Mouse (Mus musculus): ENCODE data around the gene Scfd2.

Scfd2 gene

DNA sequence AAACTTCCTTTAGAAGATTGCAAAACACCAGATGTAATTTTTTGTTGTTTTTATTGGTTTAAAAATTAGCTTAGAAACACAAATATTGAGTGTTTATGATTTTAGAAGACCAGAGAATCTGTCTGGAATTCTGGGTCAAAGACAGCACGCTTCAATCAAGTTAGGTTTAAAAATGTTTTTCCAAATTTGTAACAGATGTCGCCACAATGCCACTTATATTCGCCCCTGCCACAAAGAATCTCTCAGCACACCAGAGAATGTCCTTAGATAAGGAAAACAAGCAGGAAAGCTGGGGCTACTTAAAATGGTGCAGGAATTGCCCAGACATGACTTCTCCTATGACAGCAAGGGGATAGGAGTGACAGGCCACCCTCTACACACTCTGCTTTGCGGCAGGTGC, 245.3 kb downstream of the Scfd2 start:
- in situ Hi-C loops (cut with MboI; ENCODE audit: low sequenced_read_pairs), result loop anchor here (10.0 to 25.0 kb wide), 2 partner anchors 299 to 422 kb away; no protein-coding TSS in a partner anchor

DNA sequence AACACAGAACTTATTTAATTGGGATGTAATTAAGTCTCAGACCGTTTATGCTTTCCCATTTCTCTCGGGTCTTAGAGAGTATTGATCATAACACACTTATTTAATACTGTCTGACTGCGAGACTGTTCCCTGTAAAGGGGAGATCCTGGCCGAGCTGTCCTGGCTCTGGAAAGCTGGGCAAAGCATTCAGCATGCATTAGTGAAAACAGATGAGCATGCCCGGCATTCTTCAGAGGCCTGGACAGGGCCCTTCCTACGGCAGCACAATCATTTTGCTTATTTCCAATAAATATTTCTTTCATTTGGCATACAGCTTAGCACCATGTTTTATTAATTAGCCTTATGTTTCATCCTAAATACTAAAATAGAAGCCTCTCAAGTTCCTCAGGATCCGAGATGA, 245.8 kb downstream of the Scfd2 start:
- in situ Hi-C loops (cut with MboI; ENCODE audit: low sequenced_read_pairs), result loop anchor here (10.0 to 25.0 kb wide), 2 partner anchors 298 to 421 kb away; no protein-coding TSS in a partner anchor

DNA sequence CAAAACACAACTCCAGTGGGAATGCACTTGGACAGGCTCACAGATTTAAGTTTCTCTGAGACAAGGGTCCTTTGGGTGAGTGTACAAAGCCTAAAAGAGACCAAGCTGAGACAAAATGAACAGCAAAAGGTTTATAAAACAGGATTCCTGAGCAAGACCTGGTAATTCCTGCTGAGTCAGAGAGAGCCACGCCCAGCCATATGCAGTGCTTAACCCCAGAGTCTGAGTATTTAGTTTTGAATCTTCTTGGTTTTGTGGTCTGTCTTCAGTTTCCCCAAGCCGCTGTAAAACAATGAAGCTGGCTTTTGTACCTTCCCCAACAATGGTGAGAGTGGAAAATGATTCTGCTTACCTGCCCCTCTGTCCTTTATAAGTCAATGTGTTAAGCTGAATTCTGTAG, 246.3 kb downstream of the Scfd2 start:
- in situ Hi-C loops (cut with MboI; ENCODE audit: low sequenced_read_pairs), result loop anchor here (10.0 to 25.0 kb wide), 2 partner anchors 298 to 420 kb away; no protein-coding TSS in a partner anchor

DNA sequence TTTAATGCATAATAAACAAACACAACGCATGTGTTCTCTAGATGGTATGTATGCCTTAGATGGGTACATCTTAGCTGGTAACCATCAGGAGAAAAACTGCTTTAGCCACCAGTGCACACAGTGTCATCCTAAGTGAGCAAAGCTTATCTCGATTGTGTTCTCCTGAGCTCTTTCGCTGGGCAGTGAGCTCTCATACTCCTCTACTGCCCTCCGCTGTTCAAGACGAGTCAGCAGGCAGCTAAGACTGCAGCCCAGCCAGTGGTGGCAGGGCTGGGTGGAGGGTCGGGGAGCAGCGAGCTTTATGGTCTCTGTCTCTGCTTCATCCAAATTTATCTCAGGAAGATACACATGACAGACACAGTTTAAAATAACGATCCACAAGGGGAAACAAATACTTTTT, 248.0 kb downstream of the Scfd2 start:
- in situ Hi-C loops (cut with MboI; ENCODE audit: low sequenced_read_pairs), result loop anchor here (10.0 to 25.0 kb wide), 2 partner anchors 296 to 419 kb away; no protein-coding TSS in a partner anchor

DNA sequence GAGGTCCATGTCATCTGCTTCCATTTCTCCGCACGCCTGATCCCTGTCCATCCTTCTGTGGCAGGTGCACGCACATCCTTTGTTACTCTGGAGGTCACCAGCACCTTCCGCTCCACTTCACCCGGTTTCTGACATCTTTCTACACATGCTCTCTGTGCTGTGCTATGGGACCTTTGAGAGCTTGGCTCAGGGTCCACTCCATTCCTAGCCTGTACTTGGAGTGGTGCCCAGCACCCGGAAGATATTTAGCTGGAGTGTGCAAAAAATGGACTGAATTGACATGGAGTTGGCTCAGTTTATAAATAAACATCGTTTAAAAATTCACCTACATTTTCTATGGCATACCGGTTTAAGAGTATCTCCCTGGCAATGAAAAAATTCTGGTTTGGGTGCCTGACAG, 250.1 kb downstream of the Scfd2 start:
- in situ Hi-C loops (cut with MboI; ENCODE audit: low sequenced_read_pairs), result loop anchor here (10.0 to 25.0 kb wide), 2 partner anchors 294 to 417 kb away; no protein-coding TSS in a partner anchor

DNA sequence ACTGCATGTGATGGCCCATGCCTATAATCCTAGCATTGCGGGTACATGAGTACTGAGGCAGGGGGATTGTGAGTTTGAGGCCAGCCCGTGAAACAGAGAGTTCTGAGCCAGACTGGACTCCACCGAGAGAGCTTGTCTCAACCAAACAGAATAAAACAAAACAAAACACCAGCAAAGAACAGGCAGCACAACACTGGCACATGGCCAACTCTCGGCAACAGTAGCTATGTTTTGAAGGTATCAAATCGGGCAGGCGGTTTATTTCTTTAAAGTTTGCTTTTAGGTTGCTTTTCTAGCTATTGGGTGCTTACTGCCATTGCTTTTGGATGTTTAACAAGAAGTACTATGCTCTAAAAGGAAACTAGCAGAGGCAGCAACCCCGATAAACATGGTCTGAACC, 251.9 kb downstream of the Scfd2 start:
- in situ Hi-C loops (cut with MboI; ENCODE audit: low sequenced_read_pairs), result loop anchor here (10.0 to 25.0 kb wide), 2 partner anchors 292 to 415 kb away; no protein-coding TSS in a partner anchor

DNA sequence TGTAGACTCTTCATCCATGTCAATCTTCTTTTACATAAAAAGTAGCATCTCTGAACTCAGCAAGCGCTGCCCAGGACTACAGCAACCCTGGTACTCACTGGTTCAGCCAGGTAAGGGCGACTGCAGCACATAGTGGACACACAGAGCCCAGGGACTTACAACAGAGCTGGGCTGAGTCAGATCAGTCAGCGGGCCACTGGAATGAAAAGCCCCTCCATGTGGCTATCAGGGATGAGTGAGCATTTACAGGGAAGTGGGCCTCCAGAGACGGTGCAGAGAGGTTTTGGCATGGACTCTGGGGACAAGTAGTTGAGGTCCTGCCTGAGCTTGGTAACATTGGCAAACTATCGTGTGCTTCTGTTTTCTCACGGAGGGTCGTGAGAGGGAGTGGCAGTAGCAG, 253.1 kb downstream of the Scfd2 start:
- in situ Hi-C loops (cut with MboI; ENCODE audit: low sequenced_read_pairs), result loop anchor here (25.0 kb wide), 1 partner anchor 291 kb away; no protein-coding TSS in a partner anchor

DNA sequence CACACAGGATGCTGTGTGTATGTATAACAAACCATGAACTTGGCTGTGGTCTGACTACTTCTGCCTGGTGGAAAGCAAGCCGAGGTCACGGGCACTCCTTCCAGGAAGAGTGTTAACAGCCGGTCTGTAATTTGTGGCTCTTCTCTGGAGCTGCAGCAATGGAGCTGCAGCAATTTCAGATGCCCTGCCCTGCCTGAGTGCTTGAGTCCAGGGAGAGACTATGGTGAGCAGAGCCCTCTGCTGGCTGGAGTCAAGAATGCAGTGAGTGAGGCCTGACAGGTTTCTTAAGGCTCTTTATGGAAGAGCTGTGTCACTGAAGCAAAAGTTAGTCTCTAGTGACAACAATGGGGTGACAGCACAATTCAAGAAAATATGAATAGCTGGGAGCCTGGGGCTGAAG, 253.8 kb downstream of the Scfd2 start:
- in situ Hi-C loops (cut with MboI; ENCODE audit: low sequenced_read_pairs), result loop anchor here (25.0 kb wide), 1 partner anchor 290 kb away; no protein-coding TSS in a partner anchor

DNA sequence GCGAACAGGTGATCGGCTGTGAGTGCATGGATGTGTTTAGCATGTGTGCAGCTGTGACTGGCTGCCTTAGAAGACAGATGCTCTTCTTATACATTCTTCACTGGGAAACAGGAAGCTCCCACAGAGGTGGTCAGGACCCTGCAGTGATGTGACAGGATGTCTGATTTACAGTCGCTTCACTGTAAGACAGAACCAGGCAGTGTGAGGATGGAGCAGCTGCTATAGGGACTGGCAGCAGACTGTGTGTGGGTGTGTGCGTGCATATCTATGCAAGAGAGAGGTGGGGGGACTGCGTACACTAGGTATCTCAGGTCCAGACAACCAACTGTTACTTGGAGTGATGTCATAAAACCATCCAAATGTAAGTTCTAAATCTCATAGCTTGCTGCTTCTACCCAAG, 254.3 kb downstream of the Scfd2 start:
- in situ Hi-C loops (cut with MboI; ENCODE audit: low sequenced_read_pairs), result loop anchor here (25.0 kb wide), 1 partner anchor 290 kb away; no protein-coding TSS in a partner anchor

DNA sequence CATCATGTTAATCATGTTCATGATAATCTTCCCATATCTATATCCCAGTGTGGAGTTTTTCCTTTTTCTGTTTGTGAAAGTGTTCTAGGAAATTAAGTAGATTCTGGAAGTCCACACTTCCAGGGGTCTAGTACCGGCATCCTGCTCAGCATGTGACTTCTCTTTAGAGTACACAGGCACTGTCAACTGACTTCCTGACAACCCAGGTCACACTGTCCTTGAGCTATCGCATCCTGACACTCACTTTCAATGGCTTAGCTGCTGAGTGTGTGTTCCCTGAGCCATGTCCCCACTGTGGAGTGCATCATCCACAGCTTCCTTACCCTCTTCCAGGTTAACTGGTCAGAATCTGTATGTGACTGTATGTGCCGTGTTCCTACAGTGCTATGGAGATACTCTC, 258.2 kb downstream of the Scfd2 start:
- in situ Hi-C loops (cut with MboI; ENCODE audit: low sequenced_read_pairs), result no loop called here

DNA sequence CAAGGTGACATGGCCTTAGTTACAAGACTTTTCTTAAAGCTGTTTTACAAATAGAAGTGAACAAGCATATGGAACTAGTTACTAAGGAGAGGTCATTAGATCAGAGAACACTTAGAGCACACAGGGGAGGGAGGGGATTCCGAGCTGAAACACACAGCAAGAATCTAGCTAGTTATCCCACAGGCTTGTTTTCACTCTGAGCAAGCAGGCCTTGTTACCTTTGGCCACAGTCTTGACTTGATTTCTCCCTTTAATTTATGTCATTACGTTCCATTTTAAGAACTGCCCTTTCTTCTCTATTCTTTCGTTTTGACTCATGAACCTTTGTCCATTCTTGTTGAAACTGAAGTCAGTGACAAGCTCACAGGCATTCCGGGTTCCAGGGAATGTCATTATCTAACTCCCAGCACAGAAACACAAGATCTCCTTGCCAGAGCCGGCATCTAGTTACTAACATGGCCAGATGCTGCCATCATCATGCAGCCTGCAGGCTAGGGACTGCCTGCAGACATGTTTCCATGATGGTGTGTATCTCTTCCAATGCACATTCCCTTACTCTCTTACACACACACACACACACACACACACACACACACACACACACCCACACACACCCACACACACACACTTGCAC, 263.7 kb downstream of the Scfd2 start:
- in situ Hi-C loops (cut with MboI; ENCODE audit: low sequenced_read_pairs), result no loop called here

DNA sequence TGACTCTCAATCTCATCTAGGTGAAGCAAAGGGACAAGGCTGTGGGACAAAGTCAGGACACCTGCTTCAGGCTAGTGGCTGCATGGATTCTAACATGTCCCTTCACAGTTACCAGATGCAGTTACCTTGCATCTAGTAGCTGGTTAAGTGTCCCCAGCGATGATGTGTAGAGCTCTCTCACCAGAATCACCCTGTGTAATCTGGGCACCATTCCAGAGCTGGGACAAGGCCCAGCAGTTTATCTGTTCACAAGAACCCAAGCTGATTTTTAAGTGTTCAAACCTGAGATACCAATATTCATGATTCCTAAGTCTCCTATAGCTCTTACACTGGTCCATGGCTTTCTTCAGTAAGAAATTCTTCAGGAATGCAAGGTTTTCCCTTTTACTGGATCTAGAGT, 264.4 kb downstream of the Scfd2 start:
- in situ Hi-C loops (cut with MboI; ENCODE audit: low sequenced_read_pairs), result no loop called here

DNA sequence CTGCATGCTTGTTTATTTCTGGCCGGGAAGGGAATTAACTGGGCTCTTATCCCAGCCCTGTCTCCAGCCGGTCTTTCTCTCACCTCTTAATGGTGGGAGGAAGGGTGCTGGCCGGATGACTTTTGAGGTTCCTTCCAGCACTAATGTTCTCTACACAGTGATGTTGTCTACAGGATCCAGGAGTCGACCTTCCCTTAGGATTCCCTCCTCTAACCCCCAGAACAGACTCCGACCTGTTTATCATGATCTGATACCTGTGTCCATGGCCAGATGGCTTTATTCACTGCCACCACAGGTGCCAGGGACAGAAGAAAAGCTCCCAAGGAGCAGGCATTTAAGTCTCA, 265.1 kb downstream of the Scfd2 start:
- in situ Hi-C loops (cut with MboI; ENCODE audit: low sequenced_read_pairs), result no loop called here

DNA sequence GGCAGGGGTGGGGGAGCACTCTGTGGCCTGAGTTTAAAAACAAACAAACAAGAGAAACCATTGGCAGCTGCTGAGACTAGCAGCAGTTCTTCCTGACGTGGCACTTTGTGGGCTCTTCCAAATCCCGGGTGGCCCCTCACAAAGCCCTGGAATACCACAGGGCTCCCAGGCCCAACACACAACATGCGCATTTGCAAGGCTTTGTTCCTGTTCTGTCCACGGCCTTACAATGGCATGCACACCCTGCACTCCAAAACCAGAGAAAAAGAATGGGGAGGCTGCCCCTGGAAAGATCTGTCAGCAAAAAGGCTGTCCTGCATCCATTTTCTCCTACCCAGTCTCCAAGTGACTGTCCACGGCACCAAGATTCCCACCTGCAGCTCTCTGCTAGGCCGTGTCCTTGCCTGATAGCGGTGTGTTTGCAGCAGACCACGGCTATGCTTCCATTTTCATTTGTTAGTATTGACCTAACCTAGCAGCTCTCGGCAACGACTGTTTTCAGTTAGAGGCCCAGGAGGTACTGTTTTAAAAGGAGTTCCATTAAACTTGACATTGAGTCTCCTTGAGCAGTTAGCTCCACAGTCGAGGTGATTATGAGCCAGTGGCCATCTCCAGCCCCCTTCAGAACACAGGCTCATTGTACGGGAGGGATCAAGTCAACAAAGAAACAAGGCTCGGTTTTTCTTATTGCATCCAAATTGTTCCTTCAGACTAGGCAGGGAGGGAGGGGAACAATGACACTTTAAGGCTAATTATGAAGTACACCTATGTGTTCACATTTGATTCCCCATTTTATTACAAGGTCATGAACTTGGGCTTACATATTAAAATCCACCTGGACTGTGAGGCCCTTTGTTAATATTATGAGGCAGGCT, 265.7 kb downstream of the Scfd2 start:
- in situ Hi-C loops (cut with MboI; ENCODE audit: low sequenced_read_pairs), result no loop called here

DNA sequence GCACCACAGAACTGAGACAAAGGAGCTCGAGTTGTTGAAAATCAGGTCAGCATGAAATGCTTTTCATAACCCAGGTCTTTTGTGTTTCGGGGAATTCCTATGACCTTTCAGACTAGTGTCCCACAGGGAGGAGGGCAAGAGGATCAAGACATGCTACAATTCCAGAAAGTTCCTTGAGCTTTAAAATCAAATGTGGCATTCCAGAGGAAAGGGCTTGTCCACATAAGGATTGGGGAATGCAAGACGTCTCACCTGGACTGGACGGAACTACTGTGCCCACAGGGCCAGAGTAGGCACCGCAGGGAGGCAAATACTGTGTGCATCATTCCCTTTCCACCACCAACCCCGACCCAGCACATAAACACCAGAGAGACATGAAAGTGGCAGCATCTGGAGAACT, 266.4 kb downstream of the Scfd2 start:
- in situ Hi-C loops (cut with MboI; ENCODE audit: low sequenced_read_pairs), result no loop called here

DNA sequence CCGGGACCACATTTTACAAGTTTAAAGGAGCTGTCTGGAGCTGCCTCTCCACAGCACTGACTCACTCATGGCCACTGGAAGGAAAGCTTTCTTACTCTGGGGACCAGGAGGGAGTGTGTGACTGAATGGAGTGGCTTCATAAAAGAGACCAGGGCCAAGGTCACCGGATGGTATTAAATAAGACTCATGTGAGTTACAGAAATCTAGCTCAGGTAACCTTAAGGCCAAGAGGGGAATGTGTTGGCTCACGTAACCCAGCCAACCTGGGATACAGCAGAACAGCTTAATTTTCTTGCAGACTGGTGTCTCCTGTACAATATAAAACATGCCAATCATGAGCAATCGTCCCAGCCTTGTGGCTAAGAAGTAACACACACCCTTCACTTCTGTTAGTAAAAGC, 267.0 kb downstream of the Scfd2 start:
- in situ Hi-C loops (cut with MboI; ENCODE audit: low sequenced_read_pairs), result no loop called here

DNA sequence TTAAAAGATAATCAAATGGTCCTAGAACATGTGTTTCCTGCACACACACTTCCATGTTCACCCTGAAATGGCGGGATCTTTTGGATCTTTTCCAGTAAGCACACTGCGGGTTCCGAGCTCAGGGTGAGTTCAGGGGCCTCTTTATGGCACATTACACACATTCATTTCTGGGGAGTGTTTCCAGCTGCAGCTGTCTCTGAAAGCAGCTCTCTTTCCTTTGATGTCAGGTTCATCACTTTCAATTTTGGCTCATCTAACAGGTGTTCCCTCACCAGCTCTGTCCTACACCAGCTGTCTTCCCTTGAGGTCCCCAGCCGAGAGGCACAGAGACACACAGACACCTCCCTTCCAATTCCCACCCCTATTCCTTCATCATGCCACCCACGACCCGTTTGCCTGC, 270.5 kb downstream of the Scfd2 start:
- in situ Hi-C loops (cut with MboI; ENCODE audit: low sequenced_read_pairs), result no loop called here

DNA sequence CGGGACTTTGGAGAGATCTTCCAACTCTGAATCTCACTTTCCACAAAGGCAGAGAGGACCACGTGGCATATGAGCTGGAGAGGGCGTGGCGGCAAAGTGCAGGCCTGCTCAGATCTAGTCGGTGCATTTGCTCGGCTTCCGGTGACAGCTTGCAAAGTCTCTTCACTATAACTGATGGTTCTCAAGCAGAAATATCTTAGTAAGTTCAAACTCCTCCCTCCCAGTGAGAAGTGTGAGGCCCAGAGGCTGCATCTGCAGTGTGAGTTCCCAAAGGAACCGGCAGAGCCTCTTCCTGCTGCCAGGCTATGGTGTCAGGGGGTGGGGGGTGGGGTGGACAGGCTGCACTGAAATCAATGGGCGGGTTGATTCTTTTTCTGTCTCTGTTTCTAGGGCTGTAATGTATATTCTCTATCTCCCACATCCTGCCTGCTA, 271.2 kb downstream of the Scfd2 start:
- in situ Hi-C loops (cut with MboI; ENCODE audit: low sequenced_read_pairs), result no loop called here

DNA sequence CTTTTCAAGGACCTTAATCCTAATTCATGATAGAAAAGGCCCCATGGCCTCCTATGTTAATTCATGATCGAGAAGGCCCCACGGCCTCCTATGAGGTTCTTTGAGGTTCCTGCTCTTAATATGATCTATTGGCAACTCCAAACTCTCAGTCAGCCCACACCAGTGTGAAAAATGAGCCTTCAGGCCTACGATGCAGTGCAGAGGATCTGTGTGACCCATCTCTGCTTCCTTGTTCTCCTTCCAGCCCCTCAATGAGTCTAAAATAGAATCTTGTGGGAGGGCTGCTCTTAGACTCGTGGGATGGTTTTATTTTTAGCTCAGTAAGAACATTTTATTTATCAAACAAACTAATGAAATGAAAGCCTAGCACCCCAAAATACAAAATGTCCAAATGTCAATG, 274.9 kb downstream of the Scfd2 start:
- in situ Hi-C loops (cut with MboI; ENCODE audit: low sequenced_read_pairs), result no loop called here

DNA sequence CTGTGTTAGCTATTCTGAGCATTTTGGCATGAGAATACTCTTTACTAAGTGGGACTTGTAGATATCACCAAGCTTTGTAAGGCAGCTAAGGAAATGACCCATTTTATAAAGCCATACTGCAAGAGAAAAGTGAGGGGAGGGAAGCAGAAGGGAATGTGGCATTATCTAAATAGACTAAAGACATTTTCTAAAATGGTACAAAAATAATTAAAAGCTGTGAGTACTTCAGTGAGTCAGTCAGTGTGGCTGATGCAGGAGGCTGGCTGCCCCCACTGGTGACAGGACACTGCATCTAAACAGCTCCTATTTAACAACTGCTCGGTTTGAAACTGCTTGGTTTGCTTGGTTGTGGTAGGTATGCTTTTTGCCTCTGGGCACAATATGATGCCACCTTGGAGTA, 276.6 kb downstream of the Scfd2 start:
- in situ Hi-C loops (cut with MboI; ENCODE audit: low sequenced_read_pairs), result no loop called here

DNA sequence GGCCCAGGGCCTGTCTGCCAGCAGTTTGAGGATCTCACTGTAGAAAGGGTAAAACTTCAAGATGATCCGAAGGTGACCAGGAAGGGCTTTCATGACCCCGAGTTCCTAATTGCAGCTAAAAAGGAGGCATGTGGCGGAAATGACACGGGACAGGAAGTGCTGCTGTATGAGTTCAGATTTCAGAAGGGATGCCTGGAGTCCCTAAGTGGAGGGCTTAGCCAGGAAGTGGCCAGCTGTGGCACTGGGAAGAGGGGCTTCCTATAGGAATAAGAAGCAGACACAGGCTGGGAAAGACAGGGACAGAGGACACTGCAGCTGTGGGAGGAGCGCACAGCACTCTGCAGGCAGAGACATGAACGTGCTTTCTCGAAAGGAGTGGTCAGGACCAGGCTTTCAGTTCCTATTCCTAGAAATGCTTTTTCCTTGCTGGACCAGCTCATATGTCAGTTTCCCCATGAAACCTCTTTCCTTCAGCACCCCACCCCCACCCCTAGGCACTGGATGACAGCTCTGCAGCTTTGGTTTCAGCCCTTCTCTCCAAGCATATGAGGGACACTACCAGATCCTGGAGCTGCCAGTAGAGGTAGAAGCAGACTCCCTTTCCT, 277.7 kb downstream of the Scfd2 start:
- in situ Hi-C loops (cut with MboI; ENCODE audit: low sequenced_read_pairs), result no loop called here

Measured in CH12F3 (cell line).